Mouse (Mus musculus) splenic B cell, adult 2 months (primary cell): ENCODE data around the gene Cep131.

Experiments used
- DNase-seq: peaks from one replicate; pipeline ENCODE4 v3.0.0-alpha.2; 2011; ENCODE audit warnings: low read depth, low spot score
- H3K27me3 ChIP-seq: 2 replicates; pipeline ENCODE4 v1.6.1; 2012; ENCODE audit warnings: mild to moderate bottlenecking, low read length, moderate library complexity, mixed read lengths; ENCODE audit not compliant: control insufficient read depth, poor library complexity, insufficient read depth, severe bottlenecking
- H3K36me3 ChIP-seq: 2 replicates; pipeline ENCODE4 v1.6.1; 2012; ENCODE audit warnings: mild to moderate bottlenecking, low read length, moderate library complexity, mixed read lengths; ENCODE audit not compliant: control insufficient read depth, poor library complexity, insufficient read depth, severe bottlenecking

The Cep131 gene

DNA sequence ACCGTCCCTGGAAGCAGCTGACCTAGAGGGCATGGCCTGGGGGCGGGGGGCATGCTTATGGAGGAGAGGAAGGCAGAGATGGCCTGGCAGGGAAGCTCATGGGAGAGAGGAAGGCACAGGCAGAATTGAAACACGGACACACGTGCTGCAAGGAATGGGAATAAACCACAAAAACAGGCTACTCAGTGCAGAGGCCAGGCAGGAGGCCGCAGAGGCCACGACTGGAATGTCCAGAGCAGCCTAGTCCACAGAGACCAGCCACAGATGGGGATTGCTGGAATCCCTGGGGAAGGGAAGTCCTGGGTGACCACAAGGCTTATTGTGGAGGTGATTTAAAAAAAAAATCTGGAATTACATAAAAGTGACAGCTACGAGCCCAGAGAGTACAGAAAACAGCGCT is 37.6 kb downstream of the Cep131 start:
- H3K27me3 ChIP-seq, result peaks cover 1% of the 10 kb centered on the region; the same call in 1 of the 2 replicates
- H3K36me3 ChIP-seq, result no peaks in the 10 kb centered on the region
- DNase-seq, result no peak

DNA sequence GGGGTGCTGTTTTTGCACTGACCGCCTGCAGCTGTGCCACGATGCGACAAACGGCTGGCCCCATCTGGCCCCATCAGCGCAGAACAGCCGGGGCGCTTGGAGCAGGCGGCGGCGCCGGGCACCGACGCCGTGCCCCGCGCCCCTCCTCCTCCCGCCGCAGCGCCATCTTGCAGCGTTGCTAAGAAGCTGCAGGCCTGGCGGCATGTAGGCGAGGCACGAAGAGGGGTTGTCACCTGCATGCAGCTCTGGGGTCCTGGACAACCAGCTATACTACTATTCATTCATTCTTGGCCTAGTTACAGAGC is 38.4 kb downstream of the Cep131 start:
- Histone ChIP-seq H3K27me3 (peaks cover 1% of the 10 kb centered on the region; the same call in 1 of the 2 replicates), H3K36me3 (no peaks in the 10 kb centered on the region)
- DNase-seq, result peak; percentile 14

- DNase-seq, result no peak
- Histone ChIP-seq H3K36me3 (no peaks in the 10 kb centered on the region), H3K27me3 (peaks cover 1% of the 10 kb centered on the region; the same call in 1 of the 2 replicates)
Measured at GRCm38 (mm10) chr11:120047531-120048251, 38.9 kb downstream of the Cep131 start.

GRCm38 (mm10) chr11:120046553-120047191 is 40.0 kb downstream of the Cep131 start, which contains the start of gene Aatk:
Gene Aatk, minus strand, starts transcription at chr11:120047167.
- Histone ChIP-seq H3K36me3 (no peaks in the 10 kb centered on the region), H3K27me3 (peaks cover 1% of the 10 kb centered on the region; the same call in 1 of the 2 replicates)
- DNase-seq, result no peak

- peaks cover 1% of the 10 kb centered on the region; the same call in 1 of the 2 replicates for H3K27me3 ChIP-seq
- DNase-seq, result no peak
- no peaks in the 10 kb centered on the region for H3K36me3 ChIP-seq
Measured at GRCm38 (mm10) chr11:120045839-120046552, 40.6 kb downstream of the Cep131 start.

- H3K36me3 ChIP-seq, result no peaks in the 10 kb centered on the region
- no peak for DNase-seq
- peaks cover 1% of the 10 kb centered on the region; the same call in 1 of the 2 replicates for H3K27me3 ChIP-seq
Measured at GRCm38 (mm10) chr11:120045341-120045740, 41.3 kb downstream of the Cep131 start.

DNA sequence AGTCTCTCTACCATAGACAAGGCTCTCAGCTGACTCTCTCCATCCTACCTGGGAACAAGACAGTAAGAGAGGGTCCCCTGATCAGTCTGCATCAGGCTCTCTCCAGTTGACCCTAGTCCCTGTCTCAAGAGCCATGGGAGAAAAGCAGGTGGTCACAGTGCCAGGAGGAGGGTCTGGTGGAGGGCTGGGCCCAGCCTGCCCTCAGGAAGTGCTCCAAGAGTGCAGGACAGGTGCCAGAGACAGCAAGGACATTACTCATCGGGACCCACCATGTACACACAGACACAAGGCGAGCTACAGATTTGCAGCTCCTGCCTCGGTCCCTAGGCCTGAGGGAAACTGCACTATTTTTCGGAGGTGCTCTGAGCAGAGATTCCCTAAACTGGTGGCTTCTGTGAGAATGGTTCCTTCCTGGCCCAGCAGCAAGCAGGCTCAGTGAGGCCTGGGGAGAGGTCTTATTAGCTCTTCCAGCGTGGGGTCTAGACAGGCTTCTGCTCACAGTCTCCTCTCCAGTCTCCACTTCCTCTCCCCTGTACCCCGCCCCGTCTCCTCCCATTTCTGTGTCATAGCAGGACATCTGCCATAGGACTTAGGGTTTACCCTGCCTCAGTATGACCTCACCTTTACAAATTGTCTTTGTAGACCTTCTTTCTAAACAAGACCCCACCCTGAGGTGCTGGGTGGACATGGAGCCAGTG is 44.3 kb downstream of the Cep131 start:
- no peak for DNase-seq
- Histone ChIP-seq H3K27me3 (peaks cover 1% of the 10 kb centered on the region; the same call in 1 of the 2 replicates), H3K36me3 (no peaks in the 10 kb centered on the region)

DNA sequence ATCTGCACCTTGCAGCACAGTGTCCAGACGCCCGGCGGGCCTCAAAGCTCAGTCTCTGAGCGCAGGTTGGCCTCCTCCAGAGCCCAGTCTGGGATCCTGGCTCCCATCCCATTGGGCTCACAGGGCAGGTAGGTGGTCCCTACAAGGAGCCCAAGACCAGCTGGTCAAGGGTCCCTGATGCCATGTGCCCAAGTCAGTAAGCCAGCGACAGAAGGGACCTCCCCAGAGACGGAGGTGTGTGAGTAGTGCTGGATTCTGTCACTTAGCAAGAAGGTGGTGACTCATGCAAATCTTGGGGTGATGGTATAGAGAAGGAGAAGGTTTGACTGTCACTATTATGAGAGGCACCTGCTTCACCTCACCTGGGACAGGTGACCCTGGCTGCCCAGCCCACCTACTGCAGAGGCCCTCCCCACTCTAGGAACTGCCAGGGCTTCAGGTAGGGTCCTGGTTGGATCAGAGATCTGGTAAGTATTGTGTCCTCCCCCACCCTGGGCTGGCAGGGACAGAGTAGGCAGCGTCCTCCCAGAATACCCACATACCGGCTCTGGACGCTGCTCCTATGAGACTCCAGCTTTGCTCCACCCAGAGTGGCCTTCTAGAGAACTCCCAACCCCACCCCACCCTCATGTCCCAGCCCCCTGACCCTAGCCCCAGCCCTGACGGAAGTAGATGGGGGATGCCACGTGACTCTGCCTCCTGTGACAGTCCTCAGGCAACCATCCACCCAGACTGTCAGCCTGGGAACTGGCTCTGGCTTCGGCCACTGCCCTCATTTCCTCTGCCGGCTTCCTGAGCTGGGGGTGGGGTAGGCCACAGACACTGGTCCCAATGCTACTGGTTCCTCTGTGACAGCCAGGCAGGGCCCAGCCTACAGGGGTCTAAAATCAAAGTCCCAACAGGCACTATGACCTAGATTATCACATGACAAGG is 45.2 kb downstream of the Cep131 start:
- 0 out of 2 replicates have a peak, but pooled peaks cover 1% of the 10 kb centered on the region for H3K27me3 ChIP-seq
- DNase-seq, result no peak
- H3K36me3 ChIP-seq, result no peaks in the 10 kb centered on the region

- no peak for DNase-seq
- 0 out of 2 replicates have a peak, but pooled peaks cover 1% of the 10 kb centered on the region for H3K27me3 ChIP-seq
- no peaks in the 10 kb centered on the region for H3K36me3 ChIP-seq
Measured at GRCm38 (mm10) chr11:120040440-120040839, 46.2 kb downstream of the Cep131 start.

- Histone ChIP-seq H3K27me3 (no peaks in the 10 kb centered on the region), H3K36me3 (no peaks in the 10 kb centered on the region)
- DNase-seq, result no peak
Measured at GRCm38 (mm10) chr11:120039581-120039980, 47.0 kb downstream of the Cep131 start.

GRCm38 (mm10) chr11:120034762-120035161 is 51.9 kb downstream of the Cep131 start:
- Histone ChIP-seq H3K27me3 (no peaks in the 10 kb centered on the region), H3K36me3 (no peaks in the 10 kb centered on the region)
- DNase-seq, result no peak

GRCm38 (mm10) chr11:120034306-120034705 is 52.3 kb downstream of the Cep131 start:
- H3K27me3 ChIP-seq, result no peaks in the 10 kb centered on the region
- H3K36me3 ChIP-seq, result no peaks in the 10 kb centered on the region
- no peak for DNase-seq

DNA sequence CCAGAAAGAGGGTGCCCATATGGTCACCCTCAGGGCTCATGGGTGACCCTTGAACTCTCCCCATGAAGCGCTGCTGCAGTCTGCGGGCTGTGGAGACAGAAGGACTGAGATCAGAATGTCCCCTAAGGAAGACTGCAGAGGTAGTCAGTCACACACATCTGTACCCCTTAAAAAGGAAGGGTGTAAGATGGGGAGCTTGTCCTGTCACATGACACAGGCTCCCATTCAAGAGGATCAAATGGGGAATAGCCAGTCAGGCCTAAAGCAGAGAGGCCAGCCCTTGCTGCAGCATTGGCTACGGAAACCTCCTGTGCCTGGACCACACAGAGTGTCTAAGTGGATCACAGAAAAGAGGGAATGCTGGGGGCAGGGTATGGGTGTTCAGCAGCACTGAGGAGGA is 53.2 kb downstream of the Cep131 start:
- no peaks in the 10 kb centered on the region for H3K27me3 ChIP-seq
- no peak for DNase-seq

DNA sequence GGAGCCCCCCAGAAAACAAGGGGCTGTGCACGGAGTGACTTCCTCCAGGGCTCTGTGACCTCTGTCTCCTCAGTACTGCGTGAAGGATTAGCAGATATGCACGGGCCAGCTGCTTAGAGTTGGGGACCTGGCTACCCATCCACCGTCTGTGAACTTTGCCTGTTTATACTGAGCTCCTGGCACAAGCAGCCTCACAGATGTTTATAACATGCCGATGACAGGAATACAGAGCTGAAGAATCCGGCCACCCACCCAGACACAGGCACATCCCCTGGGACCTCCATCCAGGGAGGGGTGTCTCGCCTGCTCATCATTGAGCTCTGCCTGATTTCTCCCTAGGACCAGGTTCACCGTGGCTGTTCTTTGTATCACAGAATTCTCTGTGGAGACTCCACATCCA is 54.6 kb downstream of the Cep131 start:
- H3K36me3 ChIP-seq, result no peaks in the 10 kb centered on the region
- H3K27me3 ChIP-seq, result no peaks in the 10 kb centered on the region
- no peak for DNase-seq

More for the DNA sequence above, 53.2 kb downstream of the Cep131 start:
- H3K36me3 ChIP-seq, result no peaks in the 10 kb centered on the region
